Mouse (Mus musculus): ENCODE measurements around the gene Lrrc43. TPM values are rescaled to one million over a fixed set of nuclear protein-coding genes. Genes with fewer than 3 reads are reported as not detected.

The Lrrc43 gene
- polyA plus RNA-seq, 1 experiment from 2014 or later, result not detected

DNA sequence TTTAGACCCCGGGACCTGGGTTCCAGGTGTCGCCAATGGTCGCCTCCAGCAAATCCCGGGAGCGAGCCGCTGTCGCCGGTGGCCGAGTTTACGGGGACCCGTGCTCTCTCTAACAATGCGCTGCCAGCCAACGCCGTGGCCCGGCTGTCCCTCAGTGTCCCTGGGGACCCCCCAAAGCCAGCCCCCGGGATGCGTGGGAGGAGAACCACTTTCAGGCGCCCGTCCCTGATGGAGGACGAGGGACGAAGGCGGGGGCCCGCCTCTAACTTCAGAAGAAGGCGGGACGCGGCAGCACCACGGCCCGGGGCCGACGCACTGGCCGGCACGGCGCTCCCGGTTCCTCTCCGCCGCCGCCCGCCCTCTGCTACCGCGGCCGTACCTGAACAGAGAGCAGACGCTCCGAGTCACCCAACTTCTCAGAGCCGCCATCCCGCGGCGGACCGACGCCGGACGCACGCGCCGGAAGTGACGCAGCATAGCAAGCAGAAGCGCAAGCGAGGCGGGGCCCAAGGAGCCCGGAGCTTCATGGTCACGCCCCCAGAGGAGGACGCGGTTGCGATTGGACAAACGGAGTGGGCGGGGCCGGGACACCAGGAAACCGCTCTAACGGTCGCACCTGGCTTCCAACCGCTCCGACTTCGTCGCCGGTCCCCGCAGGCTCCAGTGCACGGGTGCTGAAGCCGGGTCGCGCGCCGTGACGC, 34.7 kb downstream of the Lrrc43 start, which contains the start of gene Diablo:
Diablo (minus strand) TSS at position 485 of the 701 bp plus-strand sequence.
- H3K4me3 ChIP-seq, result peak within 1 kb of the TSS; percentile 99
- peak; percentile 99 for DNase-seq (ENCODE audit: low spot score)
- peaks cover 36% of the 10 kb centered on the region for H3K4me1 ChIP-seq
- no peaks in the 10 kb centered on the region for H3K27me3 ChIP-seq (ENCODE audit: low read depth, poor library complexity, severe bottlenecking)
- under 1% methylated on average over 82 of the region's 82 CpGs for WGBS
- peaks cover 27% of the 10 kb centered on the region for H3K36me3 ChIP-seq
- peak within 1 kb of the TSS; percentile 91 for H3K27ac ChIP-seq (replicated peaks)
- no peaks in the 10 kb centered on the region for H3K9me3 ChIP-seq (replicated peaks)

DNA sequence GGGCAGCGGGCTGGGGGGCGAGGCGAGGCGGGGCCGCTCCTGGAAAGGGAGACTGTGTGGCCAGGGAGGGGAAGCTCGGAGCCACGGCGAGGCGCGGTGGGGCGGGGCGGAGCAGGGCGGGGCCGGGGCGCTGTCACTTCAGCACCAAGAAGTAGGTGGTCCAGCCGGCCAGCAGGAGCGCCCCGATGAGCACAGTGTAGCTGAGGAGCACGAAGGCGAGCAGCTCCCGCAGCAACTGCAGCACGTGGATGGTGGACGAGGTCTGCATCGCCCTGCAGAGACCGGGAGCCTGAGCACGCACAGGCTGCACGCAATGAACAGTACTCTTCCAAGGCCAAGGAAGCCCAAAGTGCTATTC, 35.3 kb downstream of the Lrrc43 start:
- no peak for DNase-seq (ENCODE audit: low spot score)
- H3K27me3 ChIP-seq (ENCODE audit: low read depth, poor library complexity, severe bottlenecking), result no peaks in the 10 kb centered on the region
- peaks cover 27% of the 10 kb centered on the region for H3K36me3 ChIP-seq
- under 1% methylated on average over 27 of the region's 27 CpGs for WGBS
- H3K9me3 ChIP-seq (replicated peaks), result no peaks in the 10 kb centered on the region
- H3K4me3 ChIP-seq, result peak overlapping the region; percentile 99
- peak overlapping the region; percentile 91 for H3K27ac ChIP-seq (replicated peaks)
- peaks cover 36% of the 10 kb centered on the region for H3K4me1 ChIP-seq

DNA sequence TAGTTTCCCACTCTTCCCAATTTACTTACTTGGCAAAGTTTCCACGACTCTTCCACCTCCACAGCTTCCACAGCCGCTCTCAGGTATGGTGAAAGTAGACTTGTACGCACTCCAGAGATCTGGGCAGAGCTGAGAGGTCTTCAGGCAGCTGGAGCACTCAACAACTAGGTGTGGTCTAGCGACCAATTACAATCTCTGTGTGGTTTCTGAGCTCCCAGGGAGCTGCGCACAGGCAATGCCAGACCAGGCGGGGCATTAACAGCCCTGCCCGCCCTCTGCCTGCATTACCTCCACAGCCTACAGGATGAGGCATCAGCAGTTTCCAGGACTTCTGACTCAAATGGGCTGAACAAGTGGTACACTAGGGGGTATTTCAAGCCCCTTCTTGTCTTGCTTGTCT, 36.2 kb downstream of the Lrrc43 start, which contains the start of gene Gm49027:
Gm49027 (minus strand) TSS at position 208 of the 400 bp plus-strand sequence.
- Histone ChIP-seq H3K36me3 (peaks cover 28% of the 10 kb centered on the region), H3K4me1 (peaks cover 36% of the 10 kb centered on the region), H3K4me3 (peak within 1 kb of the TSS; percentile 99), H3K27ac (replicated peaks) (peak within 1 kb of the TSS; percentile 91), H3K9me3 (replicated peaks) (no peaks in the 10 kb centered on the region), H3K27me3 (ENCODE audit: low read depth, poor library complexity, severe bottlenecking) (no peaks in the 10 kb centered on the region)
- no peak for DNase-seq (ENCODE audit: low spot score)
- WGBS, result 79% methylated on average over 7 of the region's 7 CpGs

DNA sequence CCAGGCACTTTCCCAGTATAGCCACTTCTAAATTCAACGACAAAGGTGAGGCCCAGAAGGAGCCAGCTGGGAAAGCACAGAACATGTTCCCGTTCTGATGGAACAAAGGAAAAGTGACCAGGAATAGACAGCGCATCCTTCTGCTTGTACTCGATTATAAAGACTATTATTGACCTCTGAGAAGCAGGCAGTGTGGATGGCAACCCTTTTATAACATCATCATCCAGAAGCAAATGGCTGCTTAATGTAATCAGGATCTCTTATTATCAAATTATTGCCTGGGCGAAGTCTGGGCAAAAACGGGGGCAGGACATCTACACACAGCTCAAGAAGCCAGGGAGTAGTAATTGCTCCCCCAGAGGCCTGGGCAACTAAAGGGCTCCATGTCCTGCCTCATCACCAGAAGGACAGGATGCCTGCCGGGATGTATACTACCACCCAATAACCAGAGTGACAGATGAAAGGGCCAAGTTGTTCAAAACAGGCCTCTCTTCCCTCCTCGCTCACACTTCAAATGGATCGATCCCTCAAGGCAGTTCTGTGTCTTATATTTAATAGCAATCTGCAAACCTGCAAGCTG, 36.9 kb downstream of the Lrrc43 start:
- no peak for DNase-seq (ENCODE audit: low spot score)
- H3K4me1 ChIP-seq, result peaks cover 36% of the 10 kb centered on the region

DNA sequence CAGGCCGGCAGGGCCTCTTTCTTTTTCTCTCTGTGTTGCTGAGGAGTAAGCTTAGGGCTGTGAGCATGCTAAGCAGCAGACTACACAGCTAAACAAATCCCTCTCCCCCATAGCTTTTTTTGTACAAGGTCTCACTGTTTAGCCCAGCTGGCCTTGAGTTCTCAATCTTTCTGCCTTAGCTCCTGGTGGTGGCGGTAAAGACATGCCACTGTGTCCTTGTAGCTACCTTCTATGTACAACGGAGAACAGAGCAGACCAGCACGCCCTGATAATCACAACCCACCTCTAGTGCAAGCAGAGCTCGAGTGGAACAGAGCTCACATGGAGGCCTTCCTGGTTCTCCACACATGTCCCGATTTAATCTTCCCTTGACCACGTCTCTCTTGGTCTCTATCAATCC, 39.5 kb downstream of the Lrrc43 start:
- Histone ChIP-seq H3K36me3 (peaks cover 62% of the 10 kb centered on the region), H3K4me1 (peaks cover 11% of the 10 kb centered on the region), H3K27me3 (ENCODE audit: low read depth, poor library complexity, severe bottlenecking) (no peaks in the 10 kb centered on the region), H3K9me3 (replicated peaks) (no peaks in the 10 kb centered on the region), H3K4me3 (no peak overlapping the region), H3K27ac (replicated peaks) (no peak overlapping the region)
- WGBS, result 83% methylated on average over 7 of the region's 7 CpGs
- no peak for DNase-seq (ENCODE audit: low spot score)

More for the DNA sequence above, 36.9 kb downstream of the Lrrc43 start:
- H3K9me3 ChIP-seq (replicated peaks), result no peaks in the 10 kb centered on the region
- H3K27me3 ChIP-seq (ENCODE audit: low read depth, poor library complexity, severe bottlenecking), result no peaks in the 10 kb centered on the region
- no peak overlapping the region for H3K27ac ChIP-seq (replicated peaks)
- H3K36me3 ChIP-seq, result peaks cover 36% of the 10 kb centered on the region
- WGBS, result 92% methylated on average over 9 of the region's 9 CpGs
- no peak overlapping the region for H3K4me3 ChIP-seq

DNA sequence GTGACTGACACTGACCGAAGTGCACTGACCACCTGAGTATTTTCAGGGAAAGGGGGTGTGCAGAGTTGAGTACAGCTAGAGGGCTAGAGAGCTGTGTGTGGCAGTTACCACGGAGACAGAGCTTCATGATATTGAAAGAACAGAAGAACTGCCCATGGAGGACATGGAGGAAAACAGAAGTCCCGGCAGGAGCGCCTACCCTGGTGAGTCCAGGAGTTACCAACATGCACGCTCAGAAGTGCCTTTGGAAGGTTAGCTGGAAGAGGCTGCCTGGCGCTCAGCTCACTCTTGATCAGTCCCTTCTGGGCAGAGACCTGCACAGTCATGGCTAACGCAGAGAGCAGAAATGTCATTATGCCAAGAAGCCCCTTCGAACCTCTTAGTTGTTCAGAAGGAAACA, 41.0 kb downstream of the Lrrc43 start:
- DNase-seq (ENCODE audit: low spot score), result no peak
- Histone ChIP-seq H3K4me1 (peaks cover 2% of the 10 kb centered on the region; the same call in 1 of the 2 replicates), H3K4me3 (no peak overlapping the region), H3K27ac (replicated peaks) (no peak overlapping the region), H3K9me3 (replicated peaks) (no peaks in the 10 kb centered on the region), H3K27me3 (ENCODE audit: low read depth, poor library complexity, severe bottlenecking) (no peaks in the 10 kb centered on the region), H3K36me3 (peaks cover 75% of the 10 kb centered on the region)
- 88% methylated on average over 8 of the region's 8 CpGs for WGBS

DNA sequence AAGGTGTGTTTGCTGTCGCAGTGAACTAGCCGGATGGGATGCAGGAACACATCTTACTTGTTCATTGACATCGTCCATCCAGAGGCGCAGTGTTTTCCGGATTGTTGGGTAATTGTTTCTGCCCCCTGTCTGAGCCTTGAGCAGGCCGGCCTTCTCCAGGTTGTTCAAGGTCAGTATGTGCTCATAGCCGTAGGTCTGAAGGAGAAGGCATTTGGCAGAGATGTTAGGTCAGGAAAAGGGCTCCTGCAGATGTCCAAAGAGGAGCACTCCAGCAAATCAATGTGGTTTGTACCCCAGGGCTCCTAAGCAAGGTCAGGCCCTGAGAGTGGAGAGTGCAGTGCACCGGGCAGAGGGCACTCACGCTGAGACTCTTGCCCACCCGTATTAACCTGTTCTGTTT, 44.7 kb downstream of the Lrrc43 start:
- no peaks in the 10 kb centered on the region for H3K9me3 ChIP-seq (replicated peaks)
- H3K4me1 ChIP-seq, result no peaks in the 10 kb centered on the region
- H3K36me3 ChIP-seq, result peaks cover 91% of the 10 kb centered on the region
- H3K27me3 ChIP-seq (ENCODE audit: low read depth, poor library complexity, severe bottlenecking), result no peaks in the 10 kb centered on the region
- no peak for DNase-seq (ENCODE audit: low spot score)
- 94% methylated on average over 10 of the region's 10 CpGs for WGBS
- no peak overlapping the region for H3K4me3 ChIP-seq
- H3K27ac ChIP-seq (replicated peaks), result no peak overlapping the region

DNA sequence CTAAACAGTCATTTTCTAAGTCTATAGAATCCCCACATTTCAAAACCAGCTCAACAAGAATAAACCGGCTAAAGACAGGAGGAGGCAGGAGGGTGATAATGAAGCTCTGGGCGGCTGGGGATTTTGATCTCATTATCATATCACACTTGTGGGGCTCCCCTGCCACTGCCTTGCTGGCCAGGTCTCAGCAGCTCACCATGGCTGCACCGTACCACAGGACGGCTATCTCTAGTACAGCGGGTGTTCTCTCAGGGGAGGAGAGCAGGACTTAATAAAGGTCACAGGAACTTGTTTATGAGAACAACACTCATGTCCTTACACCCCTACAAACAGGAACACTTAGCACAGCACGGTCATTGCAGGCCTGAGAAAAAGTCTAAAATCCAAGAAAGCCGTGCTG, 66.6 kb downstream of the Lrrc43 start:
- Histone ChIP-seq H3K4me3 (no peak overlapping the region), H3K36me3 (peaks cover 61% of the 10 kb centered on the region), H3K27ac (replicated peaks) (no peak overlapping the region), H3K27me3 (ENCODE audit: low read depth, poor library complexity, severe bottlenecking) (no peaks in the 10 kb centered on the region), H3K9me3 (replicated peaks) (no peaks in the 10 kb centered on the region), H3K4me1 (no peaks in the 10 kb centered on the region)
- 91% methylated on average over 7 of the region's 7 CpGs for WGBS
- DNase-seq (ENCODE audit: low spot score), result no peak

DNA sequence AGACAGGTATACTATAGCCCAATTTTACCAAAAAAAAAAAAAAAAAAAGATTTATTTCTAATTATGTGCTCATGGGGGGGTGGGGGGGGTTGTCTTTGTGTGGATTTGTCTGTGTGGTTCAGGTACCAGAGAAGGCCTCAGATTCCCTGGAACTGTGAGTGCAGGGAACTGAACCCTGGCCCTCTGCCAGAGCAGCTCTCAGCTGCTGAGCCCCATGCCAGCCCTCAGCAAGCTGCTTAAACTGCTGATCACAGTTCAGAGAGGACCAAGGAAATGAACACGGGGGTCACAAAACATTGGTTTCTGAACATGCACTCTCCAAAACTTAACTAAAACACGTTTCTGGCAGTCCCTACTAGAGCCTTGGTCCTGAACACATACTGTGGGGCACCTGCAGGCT, 67.3 kb downstream of the Lrrc43 start:
- Histone ChIP-seq H3K9me3 (replicated peaks) (no peaks in the 10 kb centered on the region), H3K36me3 (peaks cover 68% of the 10 kb centered on the region), H3K27me3 (ENCODE audit: low read depth, poor library complexity, severe bottlenecking) (no peaks in the 10 kb centered on the region), H3K27ac (replicated peaks) (no peak overlapping the region), H3K4me1 (no peaks in the 10 kb centered on the region), H3K4me3 (no peak overlapping the region)
- DNase-seq (ENCODE audit: low spot score), result no peak
- 78% methylated on average over 2 of the region's 2 CpGs for WGBS

Small RNA genes within 50 kb of the gene (microRNA-seq; reads per million reads assigned to microRNA genes)
- 2.7 reads per million for gene Mir7647

Other genes starting within 250 kb of the Lrrc43 start
- 7.6 and 10.7 TPM in 2 replicates for gene Wdr66, start 237.2 kb upstream of the Lrrc43 start, polyA plus RNA-seq (2016; fragmentation: Nextera tagmentation; extraction: Ambion mirVana)
- 35.3 and 44.6 TPM in 2 replicates for gene Bcl7a, start 145.5 kb upstream of the Lrrc43 start, polyA plus RNA-seq (2016; fragmentation: Nextera tagmentation; extraction: Ambion mirVana)
- gene Mlxip, start 94.5 kb upstream of the Lrrc43 start, polyA plus RNA-seq (2016; fragmentation: Nextera tagmentation; extraction: Ambion mirVana), result 16.0 and 16.7 TPM in 2 replicates
- not detected in 2 replicates for gene Il31, start 184 bp downstream of the Lrrc43 start, polyA plus RNA-seq (2016; fragmentation: Nextera tagmentation; extraction: Ambion mirVana)
- 0.83 and 2.1 TPM in 2 replicates for gene B3gnt4, start 21.2 kb downstream of the Lrrc43 start, polyA plus RNA-seq (2016; fragmentation: Nextera tagmentation; extraction: Ambion mirVana)
- gene Diablo, start 34.9 kb downstream of the Lrrc43 start, polyA plus RNA-seq (2016; fragmentation: Nextera tagmentation; extraction: Ambion mirVana), result 157 and 166 TPM in 2 replicates
- not detected in 2 replicates for gene Gm49027, start 36.2 kb downstream of the Lrrc43 start, polyA plus RNA-seq (2016; fragmentation: Nextera tagmentation; extraction: Ambion mirVana)
- 30.4 and 34.1 TPM in 2 replicates for gene Vps33a, start 83.7 kb downstream of the Lrrc43 start, polyA plus RNA-seq (2016; fragmentation: Nextera tagmentation; extraction: Ambion mirVana)
- 51.3 and 55.8 TPM in 2 replicates for gene Clip1, start 195.3 kb downstream of the Lrrc43 start, polyA plus RNA-seq (2016; fragmentation: Nextera tagmentation; extraction: Ambion mirVana)
- 90.1 and 94.5 TPM in 2 replicates for gene Zcchc8, start 231.8 kb downstream of the Lrrc43 start, polyA plus RNA-seq (2016; fragmentation: Nextera tagmentation; extraction: Ambion mirVana)

All from midbrain, embryonic 10.5 days (tissue).